Mouse (Mus musculus): ENCODE results near the gene Rnd2.
"Not testable (repeated sequence)": the region's sequence is repeated elsewhere in the genome, so short reads cannot be mapped to it uniquely, and the experiment has no call there.

Gene Rnd2

DNA sequence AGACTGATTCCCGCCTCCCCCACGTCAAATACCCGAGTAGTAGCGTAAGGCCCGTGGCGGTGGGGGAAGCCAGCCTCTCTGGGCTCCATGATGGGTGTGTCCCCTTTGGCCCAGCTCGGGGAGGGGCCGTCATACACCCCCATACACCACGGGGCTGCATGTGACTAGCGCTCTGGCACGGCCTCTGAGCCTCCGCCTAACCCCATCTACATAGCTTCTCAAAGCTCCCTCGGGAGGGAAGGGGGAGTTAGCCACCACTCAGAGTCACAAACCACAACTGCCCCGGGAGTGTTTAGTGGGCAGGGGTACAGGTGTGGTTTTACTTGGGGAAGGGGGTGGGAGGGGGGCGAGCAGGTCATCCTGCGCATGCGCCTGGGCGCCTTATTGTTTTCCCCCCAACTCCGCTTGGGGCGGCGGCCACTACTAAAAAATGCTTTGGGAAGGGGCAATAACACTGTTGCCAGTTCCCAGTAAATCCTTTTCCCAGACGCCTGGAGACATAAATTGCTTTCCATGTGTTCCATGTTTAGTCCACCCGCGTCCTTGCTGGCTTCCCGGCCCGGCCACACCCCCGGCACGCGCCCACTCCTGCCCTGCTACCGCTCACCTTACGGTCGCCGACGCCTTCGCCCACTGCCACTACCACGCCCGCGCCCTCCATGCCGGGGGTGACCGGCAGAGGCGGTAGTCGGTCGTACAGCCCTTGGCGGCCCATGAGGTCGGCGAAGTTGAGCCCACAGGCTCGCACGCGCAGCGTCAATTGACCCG lies 486 bp downstream of the Rnd2 start:
- in situ Hi-C loops (cut with MboI; ENCODE audit: low pct_unique_long_range_greater_than_20kb in 1 of 2, low sequenced_read_pairs in 2 of 2, unreplicated experiment in 1 of 2): no loop called here

DNA sequence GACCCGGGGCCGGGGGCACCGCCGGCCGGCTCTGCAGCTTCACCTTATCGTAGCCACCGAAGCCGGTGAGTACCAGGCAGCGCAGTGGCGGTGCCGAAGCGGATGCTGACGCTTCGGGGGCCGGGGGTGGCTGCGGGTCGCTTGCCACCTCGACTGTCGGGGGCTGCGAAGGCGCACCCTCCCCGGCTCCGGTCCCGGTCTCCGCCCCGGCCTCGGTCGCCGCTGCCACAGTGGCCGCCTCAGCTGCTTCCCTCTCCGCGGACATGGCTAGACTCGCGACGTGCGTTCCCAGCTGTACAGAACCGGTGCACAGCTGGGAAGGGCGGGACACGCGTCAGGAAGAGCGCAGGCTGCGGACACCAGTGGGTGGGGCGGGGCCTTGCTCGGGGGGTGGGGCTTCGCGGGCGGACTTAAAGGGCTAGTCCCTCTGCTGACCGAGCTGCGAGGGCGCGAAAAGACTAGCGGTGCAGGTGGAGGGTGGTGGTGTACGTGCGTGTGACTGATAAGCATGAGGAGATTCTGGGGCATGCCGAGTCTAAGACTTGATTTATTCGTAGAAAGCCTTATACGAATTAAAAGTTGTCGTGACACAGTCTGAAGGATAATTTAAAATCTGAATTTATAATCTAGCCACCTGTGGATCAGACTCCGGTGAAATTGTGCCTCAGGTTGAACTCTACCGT lies 1.2 kb downstream of the Rnd2 start, which contains the start of gene Vat1:
Gene Vat1 (minus strand): TSS at position 362 of the 683 bp plus-strand sequence.
- in situ Hi-C loops (cut with MboI; ENCODE audit: low pct_unique_long_range_greater_than_20kb in 1 of 2, low sequenced_read_pairs in 2 of 2, unreplicated experiment in 1 of 2): no loop called here

DNA sequence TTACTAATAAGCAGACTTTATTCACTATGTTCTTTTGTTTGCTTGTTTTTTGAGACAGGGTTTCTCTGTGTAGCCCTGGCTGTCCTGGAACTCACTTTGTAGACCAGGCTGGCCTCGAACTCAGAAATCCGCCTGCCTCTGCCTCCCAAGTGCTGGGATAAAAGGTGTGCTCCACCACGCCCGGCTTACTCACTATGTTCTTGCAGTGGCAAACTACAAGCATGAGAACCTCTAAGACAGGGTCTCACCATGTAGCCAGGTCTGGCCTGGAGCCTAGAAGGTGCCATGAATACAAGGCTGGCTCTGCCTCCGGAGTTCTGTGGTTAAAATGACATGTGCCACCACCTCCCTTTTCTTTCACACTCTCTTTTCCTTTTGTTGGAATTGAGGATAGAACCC lies 1.8 kb downstream of the Rnd2 start:
- in situ Hi-C loops (cut with MboI; ENCODE audit: low pct_unique_long_range_greater_than_20kb in 1 of 2, low sequenced_read_pairs in 2 of 2, unreplicated experiment in 1 of 2): not testable (repeated sequence)

DNA sequence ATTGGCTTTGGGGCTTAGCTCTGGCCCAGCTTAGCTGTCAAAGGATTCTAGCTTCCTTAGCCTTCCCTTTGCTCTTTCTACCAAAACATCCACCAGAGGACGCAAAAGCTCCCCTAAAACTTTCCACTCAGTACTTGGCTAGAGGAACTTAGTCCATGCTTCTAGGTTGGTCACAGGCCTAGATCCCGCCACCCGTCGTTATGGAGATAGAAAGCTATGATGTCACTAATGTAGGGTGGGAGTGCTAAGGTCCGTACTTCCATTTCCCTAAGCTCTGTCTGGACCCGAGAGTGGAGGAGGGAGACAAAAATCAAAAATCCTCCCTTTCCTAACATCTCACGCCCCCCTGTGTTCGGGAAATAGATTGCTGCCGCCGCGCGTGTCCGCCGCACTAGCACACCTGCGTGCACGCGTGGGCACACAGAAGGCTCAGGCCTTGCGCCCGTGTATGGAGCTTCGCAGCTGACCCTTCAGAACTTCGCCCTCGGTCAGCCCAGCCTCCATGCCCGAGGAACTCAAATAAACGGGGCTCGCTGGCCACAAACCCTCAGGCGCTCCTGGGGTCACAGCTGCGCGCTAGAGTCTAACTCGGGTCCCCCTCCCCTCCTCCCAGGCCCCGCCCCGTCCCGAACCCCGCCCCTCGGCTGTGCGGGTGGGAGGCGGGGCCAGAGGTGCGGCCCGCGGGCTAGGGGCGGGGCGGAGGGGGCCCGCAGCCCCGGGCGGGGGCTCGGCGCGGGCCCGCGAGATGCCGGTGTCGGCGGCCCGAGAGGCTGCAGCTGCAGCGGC lies 2.9 kb downstream of the Rnd2 start:
- in situ Hi-C loops (cut with MboI; ENCODE audit: low pct_unique_long_range_greater_than_20kb in 1 of 2, low sequenced_read_pairs in 2 of 2, unreplicated experiment in 1 of 2): no loop called here

DNA sequence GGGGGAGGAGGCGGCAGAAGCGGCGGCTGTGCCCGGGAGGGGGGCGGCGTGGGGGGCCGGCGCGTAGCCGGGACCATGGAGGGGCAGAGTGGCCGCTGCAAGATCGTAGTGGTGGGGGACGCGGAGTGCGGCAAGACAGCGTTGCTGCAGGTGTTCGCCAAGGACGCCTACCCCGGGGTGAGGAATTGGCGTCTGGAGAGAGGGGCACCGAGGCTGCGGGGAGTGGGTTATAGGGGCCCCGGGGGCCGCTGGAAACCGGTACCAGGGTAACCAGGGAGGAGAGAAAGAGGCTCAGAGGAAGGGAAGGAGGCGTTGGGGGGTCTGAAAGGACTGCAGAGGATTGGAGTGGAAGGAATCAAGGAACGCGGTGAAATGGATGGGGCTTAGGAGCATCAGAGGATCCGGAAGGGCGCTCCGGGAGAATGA lies 3.5 kb downstream of the Rnd2 start:
- in situ Hi-C loops (cut with MboI; ENCODE audit: low pct_unique_long_range_greater_than_20kb in 1 of 2, low sequenced_read_pairs in 2 of 2, unreplicated experiment in 1 of 2): no loop called here

GRCm38 (mm10) chr11:101468731-101469130 lies 3.9 kb downstream of the Rnd2 start:
- in situ Hi-C loops (cut with MboI; ENCODE audit: low pct_unique_long_range_greater_than_20kb in 1 of 2, low sequenced_read_pairs in 2 of 2, unreplicated experiment in 1 of 2): no loop called here

- in situ Hi-C loops (cut with MboI; ENCODE audit: low pct_unique_long_range_greater_than_20kb in 1 of 2, low sequenced_read_pairs in 2 of 2, unreplicated experiment in 1 of 2): no loop called here
Measured at GRCm38 (mm10) chr11:101469155-101469554, 4.4 kb downstream of the Rnd2 start.

DNA sequence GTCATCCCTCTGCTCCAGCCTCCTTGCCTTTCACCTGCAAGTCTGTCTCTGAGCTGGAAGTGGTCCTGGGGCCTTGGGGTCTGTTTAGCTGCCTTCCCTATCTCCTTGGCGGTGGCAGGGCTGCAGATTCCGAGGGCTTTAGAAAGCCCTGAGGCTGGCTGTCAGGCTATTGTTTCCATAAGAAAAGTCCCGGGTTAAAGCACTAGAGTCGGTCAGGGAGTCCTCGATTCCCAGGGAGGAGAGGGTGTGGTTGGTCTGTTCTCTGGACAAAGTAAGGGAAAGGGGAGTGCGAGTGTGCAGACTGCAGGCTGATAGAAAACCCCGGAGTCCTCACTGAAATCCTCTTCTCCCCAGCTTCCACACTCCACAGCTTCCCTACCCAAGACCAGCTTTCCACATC lies 5.4 kb downstream of the Rnd2 start:
- in situ Hi-C loops (cut with MboI; ENCODE audit: low pct_unique_long_range_greater_than_20kb in 1 of 2, low sequenced_read_pairs in 2 of 2, unreplicated experiment in 1 of 2): no loop called here

GRCm38 (mm10) chr11:101471926-101472325 lies 7.1 kb downstream of the Rnd2 start:
- in situ Hi-C loops (cut with MboI; ENCODE audit: low pct_unique_long_range_greater_than_20kb in 1 of 2, low sequenced_read_pairs in 2 of 2, unreplicated experiment in 1 of 2): no loop called here

GRCm38 (mm10) chr11:101472336-101472735 lies 7.5 kb downstream of the Rnd2 start:
- in situ Hi-C loops (cut with MboI; ENCODE audit: low pct_unique_long_range_greater_than_20kb in 1 of 2, low sequenced_read_pairs in 2 of 2, unreplicated experiment in 1 of 2): no loop called here

GRCm38 (mm10) chr11:101473686-101474085 lies 8.9 kb downstream of the Rnd2 start:
- in situ Hi-C loops (cut with MboI; ENCODE audit: low pct_unique_long_range_greater_than_20kb in 1 of 2, low sequenced_read_pairs in 2 of 2, unreplicated experiment in 1 of 2): not testable (repeated sequence)

GRCm38 (mm10) chr11:101474298-101474697 lies 9.5 kb downstream of the Rnd2 start:
- in situ Hi-C loops (cut with MboI; ENCODE audit: low pct_unique_long_range_greater_than_20kb in 1 of 2, low sequenced_read_pairs in 2 of 2, unreplicated experiment in 1 of 2): no loop called here

GRCm38 (mm10) chr11:101476361-101476760 lies 11.6 kb downstream of the Rnd2 start:
- in situ Hi-C loops (cut with MboI; ENCODE audit: low pct_unique_long_range_greater_than_20kb in 1 of 2, low sequenced_read_pairs in 2 of 2, unreplicated experiment in 1 of 2): not testable (repeated sequence)

DNA sequence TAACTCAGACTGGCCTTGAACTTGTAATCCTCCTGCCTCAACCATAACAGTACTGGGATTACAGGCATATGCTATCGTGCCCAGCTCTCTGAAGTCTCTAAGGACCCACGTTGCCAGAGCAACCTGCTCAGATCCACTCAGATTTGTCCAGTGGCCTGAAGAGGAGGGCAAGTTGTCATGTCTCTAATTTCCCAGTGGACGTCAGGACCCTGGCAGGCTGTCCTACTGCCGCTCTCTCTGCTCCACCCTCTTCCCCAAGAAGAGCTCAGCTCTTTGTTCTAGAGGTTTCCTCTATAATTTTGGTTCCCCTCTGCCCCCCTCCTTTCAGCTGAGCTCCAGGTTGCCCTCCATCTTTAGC lies 12.4 kb downstream of the Rnd2 start:
- in situ Hi-C loops (cut with MboI; ENCODE audit: low pct_unique_long_range_greater_than_20kb in 1 of 2, low sequenced_read_pairs in 2 of 2, unreplicated experiment in 1 of 2): no loop called here

- in situ Hi-C loops (cut with MboI; ENCODE audit: low pct_unique_long_range_greater_than_20kb in 1 of 2, low sequenced_read_pairs in 2 of 2, unreplicated experiment in 1 of 2): no loop called here
Measured at GRCm38 (mm10) chr11:101477552-101478211, 12.9 kb downstream of the Rnd2 start.

DNA sequence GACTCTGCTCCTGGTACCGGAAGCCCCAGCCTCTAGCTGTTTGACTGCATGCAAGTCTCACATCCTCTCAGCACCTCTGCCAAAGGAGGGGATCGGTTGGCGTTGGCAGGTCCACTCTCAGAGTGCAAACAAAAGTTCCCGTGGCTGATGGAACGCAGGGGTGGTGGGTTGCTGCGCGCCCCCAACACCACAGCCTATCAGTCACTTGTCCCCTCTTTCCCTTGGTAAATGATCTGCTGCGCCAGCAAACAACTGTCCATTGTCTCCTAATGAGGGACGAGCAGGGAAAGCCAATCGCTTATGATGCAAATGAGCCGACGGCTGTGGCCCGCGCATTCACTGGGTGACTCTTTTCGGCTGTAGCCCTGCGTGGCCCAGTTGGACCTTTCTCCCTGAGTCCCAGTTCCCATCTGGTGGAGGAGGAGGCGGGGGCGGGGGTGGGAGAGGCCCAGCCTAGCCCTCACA lies 14.4 kb downstream of the Rnd2 start:
- in situ Hi-C loops (cut with MboI; ENCODE audit: low pct_unique_long_range_greater_than_20kb in 1 of 2, low sequenced_read_pairs in 2 of 2, unreplicated experiment in 1 of 2): no loop called here

GRCm38 (mm10) chr11:101480912-101481311 lies 16.1 kb downstream of the Rnd2 start:
- in situ Hi-C loops (cut with MboI; ENCODE audit: low pct_unique_long_range_greater_than_20kb in 1 of 2, low sequenced_read_pairs in 2 of 2, unreplicated experiment in 1 of 2): no loop called here

GRCm38 (mm10) chr11:101483804-101484203 lies 19.0 kb downstream of the Rnd2 start:
- in situ Hi-C loops (cut with MboI; ENCODE audit: low pct_unique_long_range_greater_than_20kb in 1 of 2, low sequenced_read_pairs in 2 of 2, unreplicated experiment in 1 of 2): no loop called here

- in situ Hi-C loops (cut with MboI; ENCODE audit: low pct_unique_long_range_greater_than_20kb in 1 of 2, low sequenced_read_pairs in 2 of 2, unreplicated experiment in 1 of 2): no loop called here
Measured at GRCm38 (mm10) chr11:101484245-101484644, 19.4 kb downstream of the Rnd2 start.
